ENCODE assay signal across 9 mouse cellular contexts in genomic region chr5:146692976-146693361, GRCm38 (mm10).
A peak's percentile ranks its signal among the peaks of the same experiment; 100 is the strongest.
DNase-seq lines count a peak whose midpoint lies in the region; ATAC-seq and TF ChIP-seq lines count a peak whose summit lies in the region.
"Had no signal": no experiment of that assay in that cellular context is flagged by ENCODE, and none has a peak within 500 bp of the region (broad histone marks: within the 10 kb centered on the region; RNA-seq: fewer than 3 reads in every experiment).

No protein-coding gene starts in this region.

- DNase-seq in heart, embryonic 10.5 days (ENCODE audit: low spot score), result no peak
- no peak for DNase-seq in heart, postnatal 4 days
- DNase-seq in layer of hippocampus, adult 2 months (ENCODE audit: low spot score in 2 of 2), result no peak
- no peak for DNase-seq in layer of hippocampus, adult 9-10 months (ENCODE audit: low spot score)
- no peak for DNase-seq in intestine, embryonic 14.5 days (ENCODE audit: low spot score)
- no peak for DNase-seq in testis, postnatal 10 days (ENCODE audit: low spot score)
- DNase-seq in layer of hippocampus, adult 18-20 months (ENCODE audit: low spot score in 2 of 2), result no peak
- DNase-seq: cerebellum, adult 9-11 months had no signal

- WGBS in heart, embryonic 10.5 days, result 39% methylated on average over 5 of the region's 5 CpGs
- 45% methylated on average over 5 of the region's 5 CpGs for WGBS in intestine, embryonic 14.5 days

- no peaks in the 10 kb centered on the region for H3K9me3 ChIP-seq in heart, embryonic 10.5 days
- no peaks in the 10 kb centered on the region for H3K9me3 ChIP-seq in intestine, embryonic 14.5 days (ENCODE audit: control insufficient read depth, low read length)

- H3K36me3 ChIP-seq in heart, embryonic 10.5 days, result no peaks in the 10 kb centered on the region
- no peaks in the 10 kb centered on the region for H3K36me3 ChIP-seq in intestine, embryonic 14.5 days (ENCODE audit: control insufficient read depth, insufficient read depth, low read length)

- no peak for TF ChIP-seq CTCF in layer of hippocampus, adult 2 months (conservative IDR thresholded peaks at IDR 0.05)

- no peak overlapping the region for H3K9ac ChIP-seq in intestine, embryonic 14.5 days (ENCODE audit: low read length)

- ATAC-seq in intestine, embryonic 14.5 days (replicated peaks; ENCODE audit: low FRiP score, low TSS enrichment, low read depth), result peak; percentile 45; the same call in 1 of the 2 replicates
- peak; percentile 62 for ATAC-seq in megakaryocyte progenitor cell, adult 5-6 weeks (replicated peaks; ENCODE audit: poor library complexity)

- H3K27me3 ChIP-seq in heart, embryonic 10.5 days (ENCODE audit: insufficient read depth, poor library complexity, severe bottlenecking), result no peaks in the 10 kb centered on the region
- no peaks in the 10 kb centered on the region for H3K27me3 ChIP-seq in intestine, embryonic 14.5 days (replicated peaks; ENCODE audit: control insufficient read depth, insufficient read depth, low read length)

- no peak overlapping the region for H3K4me3 ChIP-seq in heart, embryonic 10.5 days
- no peak overlapping the region for H3K4me3 ChIP-seq in layer of hippocampus, adult 2 months
- H3K4me3 ChIP-seq in intestine, embryonic 14.5 days (ENCODE audit: low read depth, low read length), result no peak overlapping the region

- H3K4me2 ChIP-seq in intestine, embryonic 14.5 days (ENCODE audit: low read length), result peak overlapping the region; percentile 27; the same call in 1 of the 2 replicates

- H3K27ac ChIP-seq in heart, embryonic 10.5 days, result peak overlapping the region; percentile 76
- H3K27ac ChIP-seq in layer of hippocampus, adult 2 months, result peak overlapping the region; percentile 25; the same call in 1 of the 2 replicates
- peak overlapping the region; percentile 86 for H3K27ac ChIP-seq in intestine, embryonic 14.5 days (ENCODE audit: low read depth)

- H3K4me1 ChIP-seq in heart, embryonic 10.5 days, result peaks cover 14% of the 10 kb centered on the region
- peaks cover 17% of the 10 kb centered on the region for H3K4me1 ChIP-seq in intestine, embryonic 14.5 days (replicated peaks; ENCODE audit: control insufficient read depth, insufficient read depth, low read length)

Comparison
In these comparisons a context has a peak if more than half of its experiments do, and no peak if none do; other contexts are left out.
1. H3K27ac ChIP-seq: peak in every context shown above with its lines; median percentile 86 in intestine, embryonic 14.5 days; 76 in heart, embryonic 10.5 days; 25 in layer of hippocampus, adult 2 months.